Mouse (Mus musculus) forebrain, embryonic 14.5 days (tissue): Measurements from ENCODE around the gene Cbarp. TPM values are rescaled to one million over a fixed set of nuclear protein-coding genes. Genes with fewer than 3 reads are reported as not detected.

Source experiments
- ATAC-seq: fragments of 200-750 bp; cut with Nextera tagmentation; 2 replicates; pipeline ENCODE4 v1.8.0; 2017; ENCODE audit warnings: mild to moderate bottlenecking, moderate library complexity
- DNase-seq: peaks from one replicate; pipeline ENCODE4 v3.0.0-alpha.2; 2015; ENCODE audit warnings: low spot score
- H3K27ac ChIP-seq: fragments of 300-500 bp; sonication (generic); 2 replicates; pipeline ENCODE4 v1.5.1; 2014; ENCODE audit warnings: low read depth, mild to moderate bottlenecking, control low read depth, low read length, moderate library complexity
- H3K27me3 ChIP-seq: fragments of 300-500 bp; sonication (generic); replicated peaks from 2 replicates; pipeline ENCODE4 v1.6.1; 2014; ENCODE audit warnings: low read length, control low read depth, mixed read lengths; ENCODE audit not compliant: control insufficient read depth, insufficient read depth
- H3K36me3 ChIP-seq: fragments of 300-500 bp; sonication (generic); 2 replicates; pipeline ENCODE4 v1.6.1; 2014; ENCODE audit warnings: low read length, control low read depth; ENCODE audit not compliant: control insufficient read depth, insufficient read depth
- H3K4me1 ChIP-seq: fragments of 300-500 bp; sonication (generic); 2 replicates; pipeline ENCODE4 v1.6.1; 2014; ENCODE audit warnings: antibody characterized with exemption, low read length, control low read depth; ENCODE audit not compliant: control insufficient read depth, insufficient read depth
- H3K4me2 ChIP-seq: fragments of 300-500 bp; sonication (generic); 2 replicates; pipeline ENCODE4 v1.6.1; 2014; ENCODE audit warnings: mild to moderate bottlenecking, control low read depth, low read length
- H3K4me3 ChIP-seq: fragments of 300-500 bp; sonication (generic); 2 replicates; pipeline ENCODE4 v1.5.1; 2014; ENCODE audit warnings: low read depth, low read length, control low read depth
- H3K9ac ChIP-seq: fragments of 300-500 bp; sonication (generic); 2 replicates; pipeline ENCODE4 v1.6.1; 2014; ENCODE audit warnings: mild to moderate bottlenecking, low read length, control low read depth, moderate library complexity
- H3K9me3 ChIP-seq: fragments of 300-500 bp; sonication (generic); replicated peaks from 2 replicates; pipeline ENCODE4 v1.6.1; 2016; ENCODE audit warnings: low read length, control low read depth, mixed read lengths; ENCODE audit not compliant: control insufficient read depth
- WGBS: fragments of 180-500 bp; shearing (Covaris S2); extraction: QIAGEN DNeasy Blood & Tissue Kit; methylation state at CpG from one replicate; pipeline ENCODE4 v1.1.7; 2014; 5-methylcytosine and 5-hydroxymethylcytosine counted together
- polyA plus RNA-seq: library from polyadenylated mRNA; unstranded; fragments of >200 nt; fragmentation: Nextera tagmentation; extraction: Ambion mirVana; gene quantifications from 2 replicates; pipeline ENCODE4 v1.2.1, GENCODE M21; 2014

Cbarp gene
- polyA plus RNA-seq, 1 experiment from 2014 or later: 42.4 TPM

DNA sequence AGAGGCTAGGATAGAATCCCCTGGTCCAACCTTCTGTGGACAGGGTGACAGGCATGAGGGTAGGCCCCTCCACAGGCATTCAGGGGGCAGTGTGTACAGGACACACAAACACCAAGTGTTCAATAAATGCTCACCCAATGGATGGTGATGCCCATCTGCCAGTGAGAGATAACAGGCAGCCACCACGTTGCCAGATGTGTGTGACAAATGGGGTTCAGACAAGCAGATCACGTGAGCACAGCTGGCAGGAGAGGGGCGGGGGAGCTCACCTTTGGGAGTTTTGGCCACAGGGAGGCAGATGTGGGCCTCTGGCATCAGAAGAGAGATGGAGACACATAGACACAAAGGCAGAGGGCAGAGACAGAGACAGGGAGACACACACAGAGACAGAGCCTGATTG lies 59.6 kb downstream of the Cbarp start:
- no peaks in the 10 kb centered on the region for H3K27me3 ChIP-seq
- no peak overlapping the region for H3K27ac ChIP-seq
- DNase-seq (no peak), ATAC-seq (no peak)
- peaks cover 52% of the 10 kb centered on the region for H3K36me3 ChIP-seq
- no peak overlapping the region for H3K4me2 ChIP-seq
- no peaks in the 10 kb centered on the region for H3K9me3 ChIP-seq
- no peak overlapping the region for H3K4me3 ChIP-seq
- H3K4me1 ChIP-seq: no peaks in the 10 kb centered on the region
- WGBS: 89% methylated on average over 3 of the region's 3 CpGs
- no peak overlapping the region for H3K9ac ChIP-seq

Other genes starting within 250 kb of the Cbarp start
- gene Cfd, start 250.0 kb downstream of the Cbarp start, polyA plus RNA-seq: not detected in 2 replicates
- gene Med16, start 231.9 kb downstream of the Cbarp start, polyA plus RNA-seq: 40.5 and 47.6 TPM in 2 replicates
- 6.0 and 21.9 TPM in 2 replicates for gene Gm26602, start 230.0 kb downstream of the Cbarp start, polyA plus RNA-seq
- 1.6 and 1.8 TPM in 2 replicates for gene Kiss1r, start 223.9 kb downstream of the Cbarp start, polyA plus RNA-seq
- 175 and 197 TPM in 2 replicates for gene R3hdm4, start 219.6 kb downstream of the Cbarp start, polyA plus RNA-seq
- 1.1 and 2.3 TPM in 2 replicates for gene Arid3a, start 213.8 kb downstream of the Cbarp start, polyA plus RNA-seq
- 96.4 and 101 TPM in 2 replicates for gene Wdr18, start 180.7 kb downstream of the Cbarp start, polyA plus RNA-seq
- gene Grin3b, start 170.1 kb downstream of the Cbarp start, polyA plus RNA-seq: 0.23 and 0.40 TPM in 2 replicates
- gene Tmem259, start 156.5 kb downstream of the Cbarp start, polyA plus RNA-seq: 10.5 and 13.4 TPM in 2 replicates
- gene Cnn2, start 152.3 kb downstream of the Cbarp start, polyA plus RNA-seq: 33.2 and 40.0 TPM in 2 replicates
- gene Abca7, start 144.3 kb downstream of the Cbarp start, polyA plus RNA-seq: 2.1 and 3.1 TPM in 2 replicates
- 1.1 and 1.5 TPM in 2 replicates for gene Arhgap45, start 124.2 kb downstream of the Cbarp start, polyA plus RNA-seq
- 205 and 219 TPM in 2 replicates for gene Polr2e, start 101.0 kb downstream of the Cbarp start, polyA plus RNA-seq
- gene Gpx4, start 93.7 kb downstream of the Cbarp start, polyA plus RNA-seq: 555 and 632 TPM in 2 replicates
- 8.1 and 11.1 TPM in 2 replicates for gene Sbno2, start 35.3 kb downstream of the Cbarp start, polyA plus RNA-seq
- gene Stk11, start 25.0 kb downstream of the Cbarp start, polyA plus RNA-seq: 25.5 and 27.7 TPM in 2 replicates
- 412 and 467 TPM in 2 replicates for gene Atp5d, start 2.2 kb downstream of the Cbarp start, polyA plus RNA-seq
- 67.0 and 73.6 TPM in 2 replicates for gene Midn, start 7.4 kb upstream of the Cbarp start, polyA plus RNA-seq
- gene Cirbp, start 25.1 kb upstream of the Cbarp start, polyA plus RNA-seq: 239 and 266 TPM in 2 replicates
- 7.2 and 9.0 TPM in 2 replicates for gene 1600002K03Rik, start 32.1 kb upstream of the Cbarp start, polyA plus RNA-seq
- gene Efna2, start 38.6 kb upstream of the Cbarp start, polyA plus RNA-seq: 14.5 and 20.6 TPM in 2 replicates
- 39.6 and 42.4 TPM in 2 replicates for gene Mum1, start 85.6 kb upstream of the Cbarp start, polyA plus RNA-seq
- gene Ndufs7, start 108.3 kb upstream of the Cbarp start, polyA plus RNA-seq: 269 and 351 TPM in 2 replicates
- gene Gamt, start 120.2 kb upstream of the Cbarp start, polyA plus RNA-seq: 18.7 and 21.0 TPM in 2 replicates
- gene Dazap1, start 120.7 kb upstream of the Cbarp start, polyA plus RNA-seq: 44.5 and 46.0 TPM in 2 replicates
- gene Rps15, start 151.6 kb upstream of the Cbarp start, polyA plus RNA-seq: 694 and 922 TPM in 2 replicates
- gene Apc2, start 155.1 kb upstream of the Cbarp start, polyA plus RNA-seq: 154 and 213 TPM in 2 replicates
- gene 2310011J03Rik, start 179.7 kb upstream of the Cbarp start, polyA plus RNA-seq: 39.2 and 40.8 TPM in 2 replicates
- gene Pcsk4, start 188.7 kb upstream of the Cbarp start, polyA plus RNA-seq: 1.6 and 2.4 TPM in 2 replicates
- gene Reep6, start 189.1 kb upstream of the Cbarp start, polyA plus RNA-seq: 2.3 and 2.7 TPM in 2 replicates
- gene Adamtsl5, start 207.6 kb upstream of the Cbarp start, polyA plus RNA-seq: 0.48 and 0.52 TPM in 2 replicates
- gene Plk5, start 215.6 kb upstream of the Cbarp start, polyA plus RNA-seq: 1.2 and 1.9 TPM in 2 replicates
- gene Mex3d, start 246.8 kb upstream of the Cbarp start, polyA plus RNA-seq: 16.9 and 17.8 TPM in 2 replicates